Mouse (Mus musculus) forebrain, postnatal 0 days (tissue): ENCODE results near the gene Sec16a. TPM values are rescaled to one million over a fixed set of nuclear protein-coding genes. Genes with fewer than 3 reads are reported as not detected.
"Not testable (repeated sequence)": the region's sequence is repeated elsewhere in the genome, so short reads cannot be mapped to it uniquely, and the experiment has no call there.

ENCODE experiments used
- ATAC-seq: fragments of 200-750 bp; cut with Nextera tagmentation; 2 replicates; pipeline ENCODE4 v1.8.0; 2017; ENCODE audit warnings: mild to moderate bottlenecking, moderate library complexity
- DNase-seq: peaks from one replicate; pipeline ENCODE4 v3.0.0-alpha.2; 2015
- H3K27ac ChIP-seq: fragments of 300-500 bp; sonication (generic); 2 replicates; pipeline ENCODE4 v1.5.1; 2014; ENCODE audit warnings: low read depth, mild to moderate bottlenecking, antibody characterized with exemption, low read length, moderate library complexity, mixed read lengths
- H3K27me3 ChIP-seq: fragments of 300-500 bp; sonication (generic); 2 replicates; pipeline ENCODE4 v1.6.1; 2014; ENCODE audit warnings: mild to moderate bottlenecking, low read length, mixed read lengths; ENCODE audit not compliant: insufficient read depth
- H3K36me3 ChIP-seq: fragments of 300-500 bp; sonication (generic); 2 replicates; pipeline ENCODE4 v1.6.1; 2014; ENCODE audit warnings: mild to moderate bottlenecking, moderate library complexity; ENCODE audit not compliant: insufficient read depth
- H3K4me1 ChIP-seq: fragments of 300-500 bp; sonication (generic); 2 replicates; pipeline ENCODE4 v1.6.1; 2014; ENCODE audit warnings: antibody characterized with exemption; ENCODE audit not compliant: insufficient read depth
- H3K4me2 ChIP-seq: fragments of 300-500 bp; sonication (generic); 2 replicates; pipeline ENCODE4 v1.6.1; 2014; ENCODE audit warnings: low read depth, mild to moderate bottlenecking, moderate library complexity
- H3K4me3 ChIP-seq: fragments of 300-500 bp; sonication (generic); 2 replicates; pipeline ENCODE4 v1.5.1; 2014; ENCODE audit warnings: low read depth, low read length, mixed read lengths
- H3K9ac ChIP-seq: fragments of 300-500 bp; sonication (generic); 2 replicates; pipeline ENCODE4 v1.6.1; 2014; ENCODE audit warnings: mild to moderate bottlenecking
- H3K9me3 ChIP-seq: fragments of 300-500 bp; sonication (generic); 2 replicates; pipeline ENCODE4 v1.6.1; 2016; ENCODE audit warnings: low read length
- CTCF ChIP-seq: sonication (generic); IDR thresholded peaks from 2 replicates; pipeline ENCODE4 v1.5.1; 2016; ENCODE audit warnings: antibody characterized with exemption, control low read depth, low read depth
- WGBS: fragments of 180-500 bp; shearing (Covaris S2); extraction: QIAGEN DNeasy Blood & Tissue Kit; methylation state at CpG from one replicate; pipeline ENCODE4 v1.1.7; 2014; 5-methylcytosine and 5-hydroxymethylcytosine counted together
- polyA plus RNA-seq: library from polyadenylated mRNA; unstranded; fragments of >200 nt; fragmentation: Nextera tagmentation; extraction: Ambion mirVana; gene quantifications from 2 replicates; pipeline ENCODE4 v1.2.1, GENCODE M21; 2015
- total RNA-seq: library from RNA; depleted of rRNA; stranded (reverse); fragments of >200 nt; gene quantifications from 2 replicates; pipeline ENCODE4 v1.2.3, GENCODE M21; 2014

Sec16a gene
- total and polyA plus RNA-seq, 2 experiments from 2014 or later: 10.9 to 65.6 TPM

DNA sequence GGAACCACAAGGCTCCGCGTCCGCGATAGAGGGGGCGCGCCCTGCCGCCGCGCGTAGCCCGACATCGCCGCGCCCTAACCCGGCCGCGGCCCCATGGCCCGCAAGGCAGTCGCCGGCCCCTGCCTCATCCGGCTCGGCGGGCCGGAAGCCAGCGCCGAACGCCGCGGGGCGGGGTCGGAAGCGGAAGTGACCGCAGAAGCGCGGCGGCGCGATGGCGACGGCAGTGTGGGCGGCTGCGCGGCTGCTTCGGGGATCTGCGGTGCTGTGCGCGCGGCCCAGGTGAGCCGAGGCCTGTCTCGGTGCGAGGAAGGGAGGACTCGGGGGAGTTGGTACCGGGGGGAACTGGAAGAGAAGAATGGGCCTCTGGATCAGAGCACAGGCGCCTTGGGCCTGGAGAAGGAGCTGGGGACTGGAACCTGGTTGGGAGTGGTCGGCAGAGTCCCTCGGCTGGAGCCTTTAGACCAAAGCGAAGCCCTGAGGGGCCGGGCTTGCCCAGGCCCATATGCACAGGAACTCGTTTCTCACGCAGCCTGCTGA lies 55.8 kb downstream of the Sec16a start, which contains the start of the genes Entr1 and Pmpca:
Entr1 (minus strand) TSS at position 163 of the 537 bp plus-strand sequence.
Pmpca (plus strand) TSS at position 186 of the 537 bp plus-strand sequence.
- no peak for TF ChIP-seq CTCF
- WGBS: under 1% methylated on average over 57 of the region's 60 CpGs
- H3K36me3 ChIP-seq: peaks cover 62% of the 10 kb centered on the region
- DNase-seq (peak; percentile 92), ATAC-seq (peak; percentile 94)
- H3K27me3 ChIP-seq: no peaks in the 10 kb centered on the region
- H3K9ac ChIP-seq: peak within 1 kb of the TSS; percentile 78
- peak within 1 kb of the TSS; percentile 98 for H3K4me2 ChIP-seq
- no peaks in the 10 kb centered on the region for H3K9me3 ChIP-seq
- H3K27ac ChIP-seq: peak within 1 kb of the TSS; percentile 78
- peaks cover 14% of the 10 kb centered on the region; the same call in 1 of the 2 replicates for H3K4me1 ChIP-seq
- H3K4me3 ChIP-seq: peak within 1 kb of the TSS; percentile 93

DNA sequence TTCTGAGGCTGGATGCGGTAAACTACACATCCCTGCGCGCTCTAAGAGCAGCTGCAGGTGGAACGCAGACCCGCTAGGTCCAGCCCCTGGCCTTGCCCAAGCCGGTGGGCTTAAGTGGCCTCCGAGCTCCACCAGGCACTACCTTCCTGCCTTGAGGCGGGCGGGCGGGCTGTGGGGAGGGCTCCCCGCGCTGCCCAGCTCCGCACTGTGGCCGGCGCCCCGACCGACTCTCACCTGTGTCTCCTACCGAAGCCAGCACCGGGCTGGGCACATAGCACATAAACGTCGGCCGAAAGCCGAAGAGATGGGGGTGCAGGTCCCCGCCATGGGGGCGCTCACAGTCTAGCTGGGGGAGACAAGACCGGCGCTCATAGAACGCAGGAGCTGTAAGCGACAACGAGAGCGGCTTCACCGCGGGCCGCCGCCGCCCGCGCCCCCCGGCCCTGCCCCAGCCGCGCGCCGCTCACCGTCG lies 56.3 kb downstream of the Sec16a start:
- ATAC-seq (peak; percentile 62), DNase-seq (no peak)
- H3K4me1 ChIP-seq: peaks cover 14% of the 10 kb centered on the region; the same call in 1 of the 2 replicates
- H3K9ac ChIP-seq: peak overlapping the region; percentile 78
- no peak for TF ChIP-seq CTCF
- H3K27ac ChIP-seq: peak overlapping the region; percentile 78
- no peaks in the 10 kb centered on the region for H3K27me3 ChIP-seq
- no peaks in the 10 kb centered on the region for H3K9me3 ChIP-seq
- H3K36me3 ChIP-seq: peaks cover 66% of the 10 kb centered on the region
- 1% methylated on average over 45 of the region's 45 CpGs for WGBS
- H3K4me2 ChIP-seq: peak overlapping the region; percentile 98
- H3K4me3 ChIP-seq: peak overlapping the region; percentile 93

DNA sequence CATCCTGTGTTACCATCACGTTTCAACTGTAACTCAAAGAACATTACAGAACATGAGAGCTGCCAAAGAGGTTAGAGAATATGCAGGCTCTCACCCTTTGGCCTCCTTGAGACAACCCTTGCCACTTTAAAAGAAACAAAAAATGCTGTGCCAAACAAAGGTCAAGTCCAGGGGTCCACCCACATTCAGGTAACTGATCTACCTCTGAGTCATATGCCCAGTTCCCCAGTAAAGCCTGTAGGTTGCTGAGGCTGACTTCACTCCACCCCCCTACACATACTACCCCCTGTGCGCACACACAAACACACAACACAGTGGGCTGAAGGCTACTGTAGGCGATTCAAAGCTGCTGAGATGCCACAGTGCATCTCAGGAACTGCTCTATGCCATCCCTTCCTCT lies 57.3 kb downstream of the Sec16a start:
- DNase-seq: no peak
- H3K27ac ChIP-seq: no peak overlapping the region
- H3K4me2 ChIP-seq: peak overlapping the region; percentile 98; the same call in 1 of the 2 replicates
- H3K4me3 ChIP-seq: no peak overlapping the region
- H3K4me1 ChIP-seq: peaks cover 14% of the 10 kb centered on the region; the same call in 1 of the 2 replicates
- no peaks in the 10 kb centered on the region for H3K9me3 ChIP-seq
- ATAC-seq: no peak
- H3K9ac ChIP-seq: no peak overlapping the region
- H3K27me3 ChIP-seq: no peaks in the 10 kb centered on the region
- no peak for TF ChIP-seq CTCF
- 92% methylated on average over 3 of the region's 3 CpGs for WGBS
- peaks cover 68% of the 10 kb centered on the region for H3K36me3 ChIP-seq

DNA sequence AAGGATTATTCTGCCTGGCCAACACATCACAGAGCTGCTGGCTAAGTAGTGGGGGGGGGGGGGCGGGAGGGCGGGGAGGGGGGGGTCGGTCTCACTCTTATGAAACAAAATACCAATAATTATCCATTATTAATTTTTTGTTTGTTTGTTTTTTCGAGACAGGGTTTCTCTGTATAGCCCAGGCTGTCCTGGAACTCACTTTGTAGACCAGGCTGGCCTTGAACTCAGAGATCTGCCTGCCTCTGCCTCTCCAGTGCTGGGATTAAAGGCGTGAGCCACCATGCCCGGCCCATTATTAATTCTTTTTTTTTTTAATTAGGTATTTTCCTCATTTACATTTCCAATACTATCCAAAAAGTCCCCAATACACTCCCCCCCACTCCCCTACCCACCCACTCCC lies 64.1 kb downstream of the Sec16a start:
- peak overlapping the region; percentile 72 for H3K4me2 ChIP-seq
- not testable (repeated sequence) for ATAC-seq, H3K4me1 ChIP-seq, H3K27me3 ChIP-seq, DNase-seq, H3K9me3 ChIP-seq
- H3K27ac ChIP-seq: 0 out of 2 replicates have a peak overlapping the region, but pooled peaks have one; percentile 35
- WGBS: 43% methylated on average over 5 of the region's 6 CpGs
- peak overlapping the region; percentile 57 for H3K9ac ChIP-seq
- H3K36me3 ChIP-seq: peaks cover 59% of the 10 kb centered on the region
- peak overlapping the region; percentile 54 for H3K4me3 ChIP-seq

DNA sequence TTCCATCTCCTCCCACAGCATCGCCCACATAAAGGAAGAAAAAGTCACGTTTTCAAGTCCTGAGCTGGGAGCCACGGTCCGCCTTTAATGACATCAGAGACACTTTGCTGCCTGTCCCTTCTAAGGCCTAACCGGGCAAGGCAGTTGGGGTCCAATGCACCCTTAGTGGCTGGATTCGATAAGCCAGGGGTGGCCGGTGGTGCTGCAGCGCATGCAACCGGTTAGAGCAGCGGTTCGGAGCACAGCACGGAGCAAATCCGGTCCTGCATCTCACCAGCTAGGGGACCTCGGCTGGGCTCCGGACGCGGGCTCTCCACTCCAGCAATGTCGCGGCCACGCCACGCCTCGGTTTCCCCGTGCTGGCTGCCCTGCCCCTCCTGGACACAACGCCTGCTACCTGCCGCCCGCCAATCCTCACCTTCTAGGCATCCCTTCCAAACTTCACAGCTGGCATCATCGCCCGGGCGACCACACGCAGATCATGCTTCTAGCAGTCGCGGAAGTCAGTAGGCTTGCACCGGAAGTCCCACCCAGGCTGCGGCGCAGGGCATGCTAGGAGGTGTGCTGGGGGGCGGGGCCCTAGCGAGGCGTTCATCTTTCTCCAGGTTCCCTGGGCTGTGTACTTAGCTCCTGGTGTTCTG lies 64.8 kb downstream of the Sec16a start, which contains the start of gene Snapc4:
Snapc4 (minus strand) TSS at position 523 of the 641 bp plus-strand sequence.
- WGBS: under 1% methylated on average over 38 of the region's 38 CpGs
- ATAC-seq: peak; percentile 99
- H3K27ac ChIP-seq: peak within 1 kb of the TSS; percentile 35; the same call in 1 of the 2 replicates

DNA sequence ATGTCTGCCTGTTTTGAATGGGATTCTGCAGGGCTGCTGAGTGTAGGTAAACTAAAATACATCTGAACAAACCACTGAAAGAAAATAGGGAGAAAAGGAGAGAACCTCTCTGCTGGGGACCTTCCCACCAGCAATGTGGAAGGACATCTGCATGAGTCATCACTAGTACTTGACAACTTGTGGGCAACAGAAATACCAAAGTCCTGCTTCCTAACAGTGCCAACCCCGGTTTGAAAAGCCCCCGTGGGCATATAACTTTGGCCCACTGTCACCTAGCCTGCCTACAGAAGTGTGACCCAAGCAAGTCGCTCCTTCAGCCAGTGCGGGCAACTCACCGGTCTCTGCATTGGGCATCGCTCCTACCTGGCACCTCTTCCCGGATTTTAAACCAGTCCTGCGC lies 72.6 kb downstream of the Sec16a start:
- H3K9me3 ChIP-seq: no peaks in the 10 kb centered on the region

More for the DNA sequence above, 64.8 kb downstream of the Sec16a start, which contains the start of gene Snapc4:
- H3K9me3 ChIP-seq: no peaks in the 10 kb centered on the region
- H3K4me2 ChIP-seq: peak within 1 kb of the TSS; percentile 72
- peaks cover 59% of the 10 kb centered on the region for H3K36me3 ChIP-seq
- DNase-seq: peak; percentile 85
- H3K4me3 ChIP-seq: peak within 1 kb of the TSS; percentile 54
- TF ChIP-seq CTCF: 0 out of 2 replicates have a peak, but pooled peaks have one; percentile 3
- peak within 1 kb of the TSS; percentile 57 for H3K9ac ChIP-seq
- no peaks in the 10 kb centered on the region for H3K27me3 ChIP-seq
- H3K4me1 ChIP-seq: 0 out of 2 replicates have a peak, but pooled peaks cover 5% of the 10 kb centered on the region

DNA sequence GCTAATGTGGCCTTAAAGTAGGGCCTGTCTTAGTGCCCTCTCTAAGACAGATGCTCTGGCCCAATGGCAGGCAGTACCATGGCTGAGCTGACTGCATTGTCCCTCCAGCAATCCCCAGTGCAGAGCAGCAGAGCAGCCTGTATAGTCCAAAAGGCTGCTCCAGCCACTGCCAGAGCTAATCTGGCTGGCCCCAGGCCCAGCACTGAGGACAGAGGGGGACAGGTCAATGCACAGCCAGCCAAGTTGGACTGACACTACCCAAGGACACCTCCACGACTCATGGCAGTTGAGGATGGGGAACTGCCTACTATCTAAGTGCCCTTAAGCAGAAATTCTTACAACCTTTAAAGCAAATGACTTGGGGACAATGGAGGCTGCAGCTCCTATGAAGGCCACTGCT lies 76.4 kb downstream of the Sec16a start:
- WGBS: 91% methylated on average over 1 of the region's 1 CpGs
- no peak overlapping the region for H3K4me2 ChIP-seq
- DNase-seq (no peak), ATAC-seq (no peak)
- no peak overlapping the region for H3K4me3 ChIP-seq
- H3K9me3 ChIP-seq: no peaks in the 10 kb centered on the region
- TF ChIP-seq CTCF: no peak
- no peak overlapping the region for H3K27ac ChIP-seq
- H3K4me1 ChIP-seq: no peaks in the 10 kb centered on the region
- H3K9ac ChIP-seq: no peak overlapping the region
- no peaks in the 10 kb centered on the region for H3K27me3 ChIP-seq
- H3K36me3 ChIP-seq: peaks cover 96% of the 10 kb centered on the region

More for the DNA sequence above, 72.6 kb downstream of the Sec16a start:
- no peak for ATAC-seq
- Histone ChIP-seq H3K9ac (no peak overlapping the region), H3K36me3 (peaks cover 98% of the 10 kb centered on the region), H3K27ac (no peak overlapping the region), H3K4me2 (no peak overlapping the region), H3K4me3 (no peak overlapping the region), H3K27me3 (no peaks in the 10 kb centered on the region), H3K4me1 (no peaks in the 10 kb centered on the region)
- WGBS: 96% methylated on average over 8 of the region's 8 CpGs
- no peak for TF ChIP-seq CTCF
- DNase-seq: no peak
